Mouse (Mus musculus): ENCODE data around the gene Med7. TPM values are rescaled to one million over a fixed set of nuclear protein-coding genes. Genes with fewer than 3 reads are reported as not detected.

Med7 gene
- total RNA-seq, 2 experiments from 2014 or later, result 39.3 to 39.7 TPM

- no peak for DNase-seq (ENCODE audit: low spot score in 2 of 2)
Measured at GRCm38 (mm10) chr11:46488231-46488630, 51.5 kb downstream of the Med7 start.

GRCm38 (mm10) chr11:46488650-46489049 lies 51.9 kb downstream of the Med7 start:
- DNase-seq (ENCODE audit: low spot score in 2 of 2), result no peak

Other genes with a start within 250 kb of the Med7 start
- not detected for gene Fndc9, start 201.4 kb upstream of the Med7 start, total RNA-seq (2021)
- 10 to 100 TPM; 55.8 to 56.7 TPM for gene Cyfip2, start 124.1 kb upstream of the Med7 start, total RNA-seq (2021)
- gene Itk, start 47.4 kb upstream of the Med7 start, total RNA-seq (2021), result under 1 TPM; 0.36 to 0.37 TPM
- gene Fam71b, start 40.4 kb upstream of the Med7 start, total RNA-seq (2021), result not detected
- 1 to 10 TPM in 1 of 2 experiments, under 1 TPM in 1; 0.98 to 1.0 TPM for gene Havcr2, start 18.0 kb downstream of the Med7 start, total RNA-seq (2021)
- not detected for gene Gm12169, start 87.3 kb downstream of the Med7 start, total RNA-seq (2021)
- gene BC053393, start 134.6 kb downstream of the Med7 start, total RNA-seq (2021), result not detected
- not detected for gene Dppa1, start 192.3 kb downstream of the Med7 start, total RNA-seq (2021)